Mouse (Mus musculus) thymus, adult 2 months (tissue): Measurements from ENCODE around the gene C330021F23Rik. TPM values are rescaled to one million over a fixed set of nuclear protein-coding genes. Genes with fewer than 3 reads are reported as not detected.

ENCODE experiments used
- DNase-seq: peaks from one replicate; pipeline ENCODE4 v3.0.0; 2021
- H3K27ac ChIP-seq: fragments of 200-500 bp; 2 replicates; pipeline ENCODE4 v1.5.1; 2012; ENCODE audit warnings: low read length, control low read depth; ENCODE audit not compliant: control insufficient read depth, insufficient read depth
- H3K27me3 ChIP-seq: fragments of 200-500 bp; 2 replicates; pipeline ENCODE4 v1.6.1; 2012; ENCODE audit warnings: mild to moderate bottlenecking, low read length, moderate library complexity, mixed read lengths; ENCODE audit not compliant: control insufficient read depth, insufficient read depth
- H3K36me3 ChIP-seq: fragments of 200-500 bp; 2 replicates; pipeline ENCODE4 v1.6.1; 2012; ENCODE audit warnings: mild to moderate bottlenecking, low read length, moderate library complexity; ENCODE audit not compliant: control insufficient read depth, insufficient read depth
- H3K4me1 ChIP-seq: fragments of 200-500 bp; replicated peaks from 2 replicates; pipeline ENCODE4 v1.6.1; 2012; ENCODE audit warnings: low read length; ENCODE audit not compliant: control insufficient read depth, insufficient read depth
- H3K4me3 ChIP-seq: fragments of 200-500 bp; 2 replicates; pipeline ENCODE4 v1.5.1; 2012; ENCODE audit warnings: mild to moderate bottlenecking, low read length, control low read depth, moderate library complexity; ENCODE audit not compliant: control insufficient read depth, insufficient read depth
- CTCF ChIP-seq: fragments of 200-500 bp; IDR thresholded peaks from 2 replicates; pipeline ENCODE4 v1.5.1; 2012; ENCODE audit warnings: mild to moderate bottlenecking, control low read depth, low read length, moderate library complexity, borderline replicate concordance; ENCODE audit not compliant: control insufficient read depth, poor library complexity, insufficient read depth; ENCODE audit errors: extremely low read depth
- POLR2A ChIP-seq: fragments of 200-500 bp; IDR thresholded peaks from 2 replicates; pipeline ENCODE4 v1.6.1; 2012; ENCODE audit warnings: mild to moderate bottlenecking, low read length, control low read depth, moderate library complexity; ENCODE audit not compliant: control insufficient read depth, poor library complexity, insufficient read depth; ENCODE audit errors: extremely low read depth
- WGBS: fragments of 180-500 bp; shearing (Covaris S2); methylation state at CpG from one replicate; pipeline ENCODE4 v1.1.7; 2018; 5-methylcytosine and 5-hydroxymethylcytosine counted together
- polyA plus RNA-seq: library from polyadenylated mRNA; depleted of rRNA; stranded (reverse); fragments of >200 nt; gene quantifications from 2 replicates; pipeline ENCODE4 v1.2.3, GENCODE M21; 2012

The C330021F23Rik gene
- polyA plus RNA-seq, 1 experiment, result not detected

DNA sequence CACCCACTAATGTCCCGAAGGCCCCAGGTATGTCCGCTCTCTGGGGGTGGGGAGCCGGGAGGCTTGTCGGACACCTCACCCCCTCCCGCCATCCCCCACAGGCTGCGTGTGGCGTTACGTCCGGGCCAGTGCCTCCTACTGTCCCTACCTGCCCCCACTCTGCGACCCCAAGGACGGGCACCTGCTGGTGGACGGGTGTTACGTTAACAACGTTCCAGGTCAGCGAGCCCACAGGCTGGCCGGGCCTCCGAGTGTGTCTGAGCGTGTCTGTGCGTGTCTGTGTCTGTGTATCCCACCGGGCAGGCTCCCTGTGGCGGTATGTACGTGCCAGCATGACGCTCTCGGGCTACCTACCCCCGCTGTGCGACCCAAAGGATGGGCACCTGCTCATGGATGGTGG, 30.1 kb upstream of the C330021F23Rik start:
- no peaks in the 10 kb centered on the region for H3K4me1 ChIP-seq
- H3K27me3 ChIP-seq, result no peaks in the 10 kb centered on the region
- no peak overlapping the region for H3K27ac ChIP-seq
- no peak overlapping the region for H3K4me3 ChIP-seq
- no peak for DNase-seq
- 98% methylated on average over 26 of the region's 26 CpGs for WGBS
- H3K36me3 ChIP-seq, result no peaks in the 10 kb centered on the region
- TF ChIP-seq CTCF (no peak), POLR2A (no peak)

DNA sequence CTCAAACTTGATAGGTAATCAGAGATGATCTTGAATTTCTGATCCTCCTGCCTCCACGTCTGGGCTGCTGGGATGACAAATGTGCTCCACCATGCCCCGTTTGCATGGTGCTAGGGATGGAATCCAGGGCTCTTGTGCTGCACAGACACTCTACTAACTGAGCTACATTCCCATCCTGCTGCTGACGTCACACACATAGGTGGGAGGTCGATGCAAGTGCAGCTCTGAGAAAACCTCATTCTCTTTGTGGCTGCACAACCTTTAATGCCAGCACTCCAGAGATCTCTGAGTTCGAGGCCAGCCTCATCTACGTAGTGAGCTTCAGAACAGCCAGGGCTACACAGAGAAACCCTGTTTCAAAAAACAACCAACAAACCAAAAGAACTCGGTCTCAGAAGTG, 28.6 kb upstream of the C330021F23Rik start:
- H3K4me1 ChIP-seq, result no peaks in the 10 kb centered on the region
- no peaks in the 10 kb centered on the region for H3K36me3 ChIP-seq
- no peak for TF ChIP-seq POLR2A
- TF ChIP-seq CTCF, result no peak
- no peak for DNase-seq
- H3K27ac ChIP-seq, result no peak overlapping the region
- WGBS, result 95% methylated on average over 7 of the region's 7 CpGs
- no peak overlapping the region for H3K4me3 ChIP-seq
- no peaks in the 10 kb centered on the region for H3K27me3 ChIP-seq

DNA sequence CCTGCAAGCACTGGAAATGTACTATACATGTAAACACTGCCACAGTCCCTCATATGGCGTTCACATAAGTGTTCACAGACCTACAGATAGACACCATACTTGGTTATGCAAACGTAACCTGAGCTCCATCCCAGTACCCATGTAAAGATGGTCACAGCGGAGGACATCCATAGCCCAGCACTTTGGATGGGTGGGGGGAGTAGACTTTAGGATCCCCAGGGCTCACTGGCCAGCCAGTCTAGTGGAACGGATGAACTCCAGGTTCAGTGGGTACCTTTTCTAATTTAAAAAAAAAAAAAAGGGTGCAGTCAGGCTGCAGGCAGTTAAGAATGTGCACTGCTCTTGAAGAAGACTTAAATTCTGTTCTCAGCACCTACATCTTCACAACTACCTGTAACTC, 27.7 kb upstream of the C330021F23Rik start:
- Histone ChIP-seq H3K4me3 (no peak overlapping the region), H3K36me3 (no peaks in the 10 kb centered on the region), H3K27ac (no peak overlapping the region), H3K27me3 (no peaks in the 10 kb centered on the region), H3K4me1 (no peaks in the 10 kb centered on the region)
- WGBS, result 91% methylated on average over 4 of the region's 4 CpGs
- TF ChIP-seq CTCF, result no peak
- TF ChIP-seq POLR2A, result no peak
- DNase-seq, result no peak

DNA sequence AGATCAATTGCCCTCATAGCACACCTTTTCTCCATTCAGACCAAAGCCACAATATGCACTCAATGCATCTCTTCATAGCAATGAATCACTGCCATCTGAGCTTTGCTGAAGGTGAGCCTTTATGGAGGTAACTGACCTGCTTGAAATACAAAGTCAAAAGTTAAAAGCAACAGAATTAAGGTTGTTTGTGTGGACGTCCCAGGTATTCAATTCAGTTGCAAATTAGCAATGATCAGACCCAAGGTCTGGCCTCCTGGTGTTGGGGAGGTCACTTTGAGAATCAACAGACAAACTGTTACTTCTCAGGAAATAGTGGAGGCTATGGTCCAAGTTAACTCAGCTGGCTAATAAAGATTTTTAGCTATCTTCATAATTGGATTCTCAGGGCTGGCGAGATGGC, 21.3 kb upstream of the C330021F23Rik start:
- H3K4me3 ChIP-seq, result no peak overlapping the region
- H3K36me3 ChIP-seq, result no peaks in the 10 kb centered on the region
- DNase-seq, result no peak
- WGBS, result 99% methylated on average over 2 of the region's 2 CpGs
- no peak overlapping the region for H3K27ac ChIP-seq
- no peaks in the 10 kb centered on the region for H3K4me1 ChIP-seq
- TF ChIP-seq CTCF (no peak), POLR2A (no peak)
- H3K27me3 ChIP-seq, result no peaks in the 10 kb centered on the region

DNA sequence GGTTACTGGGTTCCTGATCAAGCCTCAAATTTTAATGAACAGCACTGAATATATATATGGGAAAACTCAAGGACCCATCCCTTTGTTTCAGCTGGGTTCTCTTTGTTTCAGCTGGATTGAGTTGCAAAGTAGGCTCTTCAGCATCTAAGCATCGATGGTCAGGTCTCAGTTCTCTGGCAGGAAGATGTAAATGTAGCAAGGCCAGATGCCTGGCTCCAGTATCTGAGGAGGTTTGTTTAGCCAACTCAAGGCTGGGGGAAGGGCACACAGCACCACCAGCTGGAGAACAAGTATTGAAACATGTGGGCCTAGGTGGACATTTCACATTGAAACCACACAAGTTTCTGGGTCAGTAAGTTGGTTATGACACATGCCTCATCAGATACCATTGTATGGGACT, 15.6 kb upstream of the C330021F23Rik start:
- DNase-seq, result no peak
- Histone ChIP-seq H3K27me3 (no peaks in the 10 kb centered on the region), H3K27ac (no peak overlapping the region), H3K36me3 (no peaks in the 10 kb centered on the region), H3K4me3 (no peak overlapping the region), H3K4me1 (no peaks in the 10 kb centered on the region)
- 91% methylated on average over 1 of the region's 1 CpGs for whole genome bisulfite sequencing
- TF ChIP-seq POLR2A (no peak), CTCF (no peak)

DNA sequence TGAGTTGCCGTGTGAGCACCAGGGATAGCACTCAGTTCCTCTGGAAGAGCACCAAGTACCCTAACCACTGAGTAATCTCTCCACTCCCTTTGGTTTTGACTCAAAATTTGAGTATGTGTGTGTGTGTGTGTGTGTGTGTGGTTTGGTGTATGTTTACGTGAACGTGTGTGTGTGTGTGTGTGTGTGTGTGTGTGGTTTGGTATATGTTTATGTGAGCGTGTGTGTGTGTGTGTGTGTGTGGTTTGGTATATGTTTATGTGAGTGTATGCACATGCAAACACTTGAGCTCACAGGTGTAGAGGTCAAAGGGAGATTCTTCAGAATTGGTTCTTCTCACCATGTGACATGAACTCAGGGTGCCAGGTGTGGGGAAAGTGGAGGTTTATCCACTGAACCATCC, 11.7 kb upstream of the C330021F23Rik start:
- no peak for DNase-seq
- Histone ChIP-seq H3K27ac (no peak overlapping the region), H3K4me1 (no peaks in the 10 kb centered on the region), H3K36me3 (no peaks in the 10 kb centered on the region), H3K4me3 (no peak overlapping the region), H3K27me3 (no peaks in the 10 kb centered on the region)
- WGBS, result 58% methylated on average over 4 of the region's 4 CpGs
- TF ChIP-seq POLR2A (no peak), CTCF (no peak)

DNA sequence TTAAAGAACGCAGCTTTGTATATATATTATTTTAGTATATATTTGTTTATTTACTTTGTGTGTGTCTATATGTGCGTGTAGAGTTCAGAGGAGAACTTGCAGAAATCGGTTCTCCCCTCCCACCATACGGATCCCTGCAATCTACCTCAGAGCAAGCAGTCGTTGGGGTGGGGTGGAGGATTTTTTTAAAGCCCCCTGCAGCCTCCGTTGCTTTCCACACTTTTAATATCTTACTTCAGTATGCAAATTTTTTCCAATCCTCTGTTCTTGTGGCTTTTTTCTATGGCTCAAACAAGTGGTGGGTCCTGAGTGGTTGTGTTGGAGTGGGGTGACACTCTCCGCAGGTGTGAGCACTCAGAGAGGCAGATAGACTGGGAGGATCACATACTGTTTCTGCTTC, 588 bp downstream of the C330021F23Rik start:
- DNase-seq, result no peak
- Histone ChIP-seq H3K27ac (no peak overlapping the region), H3K4me1 (no peaks in the 10 kb centered on the region), H3K27me3 (no peaks in the 10 kb centered on the region), H3K4me3 (no peak overlapping the region), H3K36me3 (no peaks in the 10 kb centered on the region)
- WGBS, result 40% methylated on average over 7 of the region's 7 CpGs
- TF ChIP-seq POLR2A, result no peak
- TF ChIP-seq CTCF, result no peak
